Mouse (Mus musculus) kidney, adult 18-20 months (tissue): ENCODE measurements around the gene M1ap.

Experiments
- DNase-seq: peaks from one replicate; pipeline ENCODE4 v3.0.0; 2021

M1ap gene

DNA sequence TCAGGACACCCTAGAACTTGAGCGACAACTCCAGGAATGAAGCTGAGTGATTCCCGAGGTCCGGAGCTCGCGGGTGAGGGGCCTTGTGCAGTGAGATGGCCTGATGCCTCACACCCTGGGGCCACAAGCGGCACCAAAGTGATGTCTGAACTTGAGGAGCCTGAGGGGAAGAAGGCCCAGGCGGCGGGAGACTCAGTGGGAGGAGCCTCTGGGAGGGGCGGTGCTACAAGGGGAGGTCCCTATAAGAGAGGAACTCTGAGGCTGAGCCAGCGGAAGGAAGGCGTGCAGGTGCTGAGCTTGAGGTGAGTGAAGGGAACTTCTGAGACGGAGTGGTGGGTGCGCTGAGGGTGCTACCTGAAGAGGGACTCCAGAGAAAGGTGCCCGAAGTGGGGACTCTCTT lies at the start of gene M1ap:
TSS of gene M1ap (plus strand) at position 252 of the 400 bp plus-strand sequence.
- no peak for DNase-seq

DNA sequence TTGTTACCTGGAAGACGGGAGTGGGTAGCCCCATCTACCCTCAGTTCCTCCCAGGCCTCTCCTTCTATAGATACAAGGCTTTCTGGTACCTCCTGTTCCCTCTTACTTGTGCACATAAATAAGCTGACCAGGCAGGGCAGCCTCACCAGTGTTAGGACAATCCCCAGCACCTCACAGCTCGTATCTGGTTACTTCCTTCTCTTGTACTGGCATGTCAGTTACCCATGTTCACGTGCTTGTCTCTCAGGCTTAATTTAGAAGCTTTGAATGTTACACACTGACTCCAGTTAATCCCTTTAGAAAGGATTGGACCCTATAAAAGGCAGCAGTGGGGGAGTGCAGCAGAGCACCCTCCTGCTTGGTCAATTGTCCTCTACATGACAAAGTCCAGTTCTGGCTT lies 49.4 kb upstream of the M1ap start:
- no peak for DNase-seq

DNA sequence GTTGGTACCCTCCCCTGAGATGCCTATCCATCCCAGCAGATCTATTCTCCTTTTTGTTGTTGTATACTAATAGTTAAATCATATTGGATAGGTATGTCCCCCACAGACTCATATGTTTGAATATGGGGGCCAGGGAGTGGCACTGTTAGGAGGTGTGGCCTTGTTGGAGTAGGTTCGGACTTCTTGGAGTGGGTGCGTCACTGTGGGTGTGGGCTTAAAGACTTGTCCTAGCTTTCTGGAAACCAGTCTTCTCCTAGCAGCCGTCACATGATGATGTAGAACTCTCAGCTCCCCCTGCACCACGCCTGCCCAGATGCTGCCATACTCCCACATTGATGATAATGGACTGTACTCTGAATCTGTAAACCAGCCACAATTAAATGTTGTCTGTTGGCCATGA lies 48.5 kb upstream of the M1ap start:
- DNase-seq: no peak

DNA sequence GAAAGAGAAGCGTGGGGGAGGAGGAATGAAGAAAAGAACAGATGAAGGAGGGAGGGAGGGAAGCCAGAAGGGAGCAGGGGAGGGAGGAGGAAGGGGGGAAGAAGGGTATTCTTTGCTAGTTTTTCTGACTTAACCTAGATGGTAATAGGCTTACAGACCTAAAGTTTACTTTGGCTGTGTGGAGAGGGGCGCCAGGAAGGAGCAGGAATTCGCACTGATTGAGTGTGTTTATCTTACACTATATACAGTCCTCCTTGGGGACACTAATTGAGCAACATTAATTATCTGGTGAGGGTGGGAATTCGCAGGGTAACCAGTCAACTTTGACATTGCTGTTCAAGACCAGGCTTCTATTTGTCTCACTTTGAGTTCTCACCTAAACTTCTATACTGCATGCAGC lies 48.0 kb upstream of the M1ap start:
- DNase-seq: no peak

DNA sequence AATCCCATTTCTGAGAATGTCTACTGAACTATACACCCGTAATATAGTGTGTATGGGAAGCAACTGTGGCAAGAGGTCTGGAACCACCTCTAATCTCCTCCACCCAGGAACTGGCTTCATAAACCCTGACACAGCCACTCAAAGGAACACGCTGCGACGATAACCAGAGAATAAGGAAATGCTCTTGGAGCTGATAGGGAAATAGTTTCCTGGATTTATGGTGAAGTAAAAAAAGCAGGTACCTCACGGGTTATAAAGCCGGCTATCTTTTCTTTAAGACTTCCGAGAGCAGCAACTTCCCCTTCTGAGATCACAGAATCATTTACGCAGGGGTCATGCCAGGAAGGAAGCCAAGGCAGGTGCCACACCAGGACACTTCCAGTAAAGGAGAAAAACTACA lies 44.1 kb upstream of the M1ap start:
- DNase-seq: no peak

DNA sequence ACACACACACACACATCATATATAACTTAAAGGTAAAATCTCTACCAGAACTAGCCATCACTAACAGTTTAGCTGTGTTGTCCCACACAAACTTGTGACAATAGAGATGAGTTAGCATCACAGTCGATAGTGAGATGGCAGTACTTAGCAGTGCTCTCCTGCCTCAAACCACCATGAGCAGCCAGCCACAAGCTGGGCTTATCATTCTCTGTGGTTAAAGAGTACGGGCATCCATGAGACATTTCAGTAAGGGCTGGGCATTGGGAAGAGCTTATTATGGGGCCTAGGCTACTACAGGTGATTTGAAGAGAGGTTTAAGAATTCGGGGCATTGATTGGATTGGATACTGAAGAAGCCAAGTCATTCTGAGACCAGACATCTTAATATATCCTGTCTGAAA lies 39.7 kb upstream of the M1ap start:
- DNase-seq: no peak

DNA sequence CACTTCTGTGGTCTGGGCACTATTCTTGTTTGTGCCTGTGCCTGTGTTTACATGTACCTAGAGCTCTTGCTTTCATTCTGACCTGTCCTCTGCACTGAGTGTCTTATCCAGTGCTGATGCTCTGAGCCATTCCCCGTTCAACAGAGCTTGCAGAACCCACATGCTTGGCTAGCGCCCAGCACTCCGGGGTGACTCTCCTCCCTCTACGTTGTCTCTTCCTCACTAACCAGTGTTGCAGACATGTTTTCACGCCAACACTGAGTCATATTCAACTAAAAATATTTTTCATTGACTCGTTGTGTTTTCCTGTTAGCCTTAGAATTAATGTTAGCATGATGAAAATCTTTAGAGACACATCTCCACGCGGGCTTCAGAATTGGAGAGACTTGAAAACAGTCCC lies 38.7 kb upstream of the M1ap start:
- no peak for DNase-seq

DNA sequence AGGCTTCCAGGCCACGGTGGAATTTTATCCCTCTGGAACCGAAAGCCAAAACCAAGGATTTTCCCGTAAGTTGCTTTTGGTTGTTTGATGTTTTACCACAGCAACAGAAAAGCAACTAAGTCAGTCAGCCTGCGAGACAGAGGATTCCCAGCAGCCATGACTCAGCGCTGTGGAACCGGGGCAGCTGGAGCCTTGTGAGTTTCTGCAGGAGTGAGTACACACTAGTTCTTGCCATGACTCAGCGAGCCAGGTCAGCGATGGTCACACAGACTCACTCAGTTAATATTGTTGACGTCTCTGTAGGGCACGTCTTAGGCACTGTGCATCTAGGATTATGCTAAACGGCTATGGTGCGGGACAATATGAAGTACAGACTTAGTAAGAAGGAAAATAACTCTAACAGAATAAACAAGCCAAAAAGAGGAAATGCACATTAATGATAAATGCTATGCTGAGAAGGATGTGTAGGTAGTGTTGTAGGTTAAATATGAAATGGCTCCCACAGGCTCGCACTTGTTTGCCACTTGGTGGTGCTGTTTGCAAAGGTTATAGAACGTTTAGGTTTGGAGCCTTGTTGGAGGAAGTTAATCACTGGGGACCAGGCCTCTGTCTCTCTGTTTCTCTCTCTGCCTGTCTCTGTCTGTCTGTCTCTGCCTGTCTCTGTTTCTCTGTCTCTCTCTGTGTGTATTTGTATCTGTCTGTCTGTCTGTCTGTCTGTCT lies 37.4 kb upstream of the M1ap start:
- DNase-seq: no peak

DNA sequence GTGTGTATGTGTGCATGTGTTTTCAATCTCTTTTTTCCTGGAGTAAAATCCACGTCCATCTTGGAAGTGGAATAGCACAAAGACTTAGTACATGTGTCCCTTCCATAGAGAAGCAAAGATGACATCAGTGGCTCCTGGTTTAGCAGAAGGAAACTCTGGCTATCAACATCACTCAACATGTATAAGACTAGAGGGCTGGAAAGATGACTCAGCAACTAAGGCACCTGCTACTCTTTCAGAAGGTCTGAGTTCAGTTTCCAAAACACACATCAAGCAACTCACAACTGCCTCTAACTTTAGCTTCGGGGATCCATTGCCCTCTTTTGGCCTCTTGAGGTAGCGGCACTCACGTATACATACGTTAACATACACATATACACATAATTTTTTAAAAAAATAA lies 35.4 kb upstream of the M1ap start:
- no peak for DNase-seq

DNA sequence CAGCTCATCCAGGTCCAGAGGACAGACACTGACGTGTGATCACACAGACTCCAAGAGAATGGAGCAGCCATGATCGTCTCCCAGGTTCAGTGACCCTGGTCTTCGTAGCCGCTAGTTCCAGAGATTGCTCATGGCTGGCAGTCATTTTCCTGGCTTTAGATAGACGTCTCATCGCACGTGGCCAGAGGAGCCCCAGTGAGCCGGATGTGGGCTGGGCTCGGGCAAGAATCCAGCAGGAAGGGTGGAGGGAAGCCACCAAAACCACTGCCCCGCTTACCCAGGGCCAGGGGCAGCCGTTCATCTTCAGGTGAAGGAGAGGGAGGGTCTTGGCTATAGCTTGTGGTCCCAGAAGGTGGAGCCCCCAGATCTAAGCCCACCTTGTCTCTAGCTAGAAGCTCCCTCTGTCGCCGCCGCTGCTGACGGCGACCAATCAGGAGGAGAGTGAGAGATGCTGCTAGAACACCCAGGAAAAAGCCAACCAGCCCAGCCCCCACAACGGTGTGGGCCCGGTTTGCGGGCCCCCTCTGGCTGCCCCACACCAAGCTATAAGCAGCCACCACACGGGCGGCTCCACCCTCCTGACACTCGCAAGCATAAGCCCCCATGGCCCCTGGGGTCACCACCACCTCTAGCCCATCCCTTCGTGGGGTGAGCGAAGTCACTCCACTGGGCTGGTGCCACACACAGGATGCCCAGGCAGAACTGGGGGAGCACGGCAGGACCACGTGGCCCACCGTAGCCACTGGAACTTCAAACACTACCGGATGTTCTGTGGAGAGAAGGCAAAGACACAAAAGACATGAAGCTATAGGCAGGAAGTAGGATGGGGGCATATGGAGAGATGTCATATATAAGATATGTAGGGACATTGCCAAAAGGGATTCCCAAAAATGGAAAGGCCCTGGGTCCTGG lies 33.1 kb upstream of the M1ap start:
- no peak for DNase-seq

DNA sequence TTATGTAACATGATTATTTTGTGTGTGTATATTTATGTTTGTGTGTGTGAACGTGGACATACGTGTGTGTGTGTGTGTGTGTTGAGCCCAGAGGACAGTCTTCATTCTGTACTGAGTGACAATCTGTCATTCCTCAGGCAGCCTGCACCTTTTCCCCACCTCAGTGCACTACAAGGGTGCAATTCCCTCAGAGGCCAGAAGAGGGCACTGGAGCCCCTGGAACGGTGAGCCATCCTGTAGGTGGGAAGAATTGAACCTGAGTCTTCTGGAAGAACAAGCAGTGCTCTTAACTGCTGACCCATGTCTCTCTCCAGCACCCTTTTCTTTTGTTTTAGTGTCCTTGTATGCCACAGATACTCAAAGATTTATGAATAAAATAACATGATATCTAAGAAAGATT lies 30.8 kb upstream of the M1ap start:
- peak; percentile 63 for DNase-seq

DNA sequence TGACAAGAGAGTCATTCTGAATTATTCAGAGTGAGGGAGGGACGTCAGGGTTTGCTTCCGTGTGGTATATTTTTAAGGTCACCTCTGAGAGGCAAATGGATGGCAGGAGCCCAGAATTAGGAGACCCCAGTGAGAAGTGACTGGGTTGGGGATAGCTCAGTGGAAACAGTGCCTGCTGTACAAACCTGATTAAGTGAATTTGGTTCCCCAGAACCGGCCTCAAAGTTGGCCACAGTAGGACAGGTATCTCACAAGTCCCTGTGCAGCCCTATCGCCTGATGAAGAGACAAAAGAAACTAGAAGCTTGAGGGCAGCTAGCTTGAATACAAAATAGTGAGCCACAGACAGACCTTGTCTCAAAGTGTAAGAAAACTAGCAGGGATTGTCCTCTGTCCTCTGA lies 30.2 kb upstream of the M1ap start:
- no peak for DNase-seq

DNA sequence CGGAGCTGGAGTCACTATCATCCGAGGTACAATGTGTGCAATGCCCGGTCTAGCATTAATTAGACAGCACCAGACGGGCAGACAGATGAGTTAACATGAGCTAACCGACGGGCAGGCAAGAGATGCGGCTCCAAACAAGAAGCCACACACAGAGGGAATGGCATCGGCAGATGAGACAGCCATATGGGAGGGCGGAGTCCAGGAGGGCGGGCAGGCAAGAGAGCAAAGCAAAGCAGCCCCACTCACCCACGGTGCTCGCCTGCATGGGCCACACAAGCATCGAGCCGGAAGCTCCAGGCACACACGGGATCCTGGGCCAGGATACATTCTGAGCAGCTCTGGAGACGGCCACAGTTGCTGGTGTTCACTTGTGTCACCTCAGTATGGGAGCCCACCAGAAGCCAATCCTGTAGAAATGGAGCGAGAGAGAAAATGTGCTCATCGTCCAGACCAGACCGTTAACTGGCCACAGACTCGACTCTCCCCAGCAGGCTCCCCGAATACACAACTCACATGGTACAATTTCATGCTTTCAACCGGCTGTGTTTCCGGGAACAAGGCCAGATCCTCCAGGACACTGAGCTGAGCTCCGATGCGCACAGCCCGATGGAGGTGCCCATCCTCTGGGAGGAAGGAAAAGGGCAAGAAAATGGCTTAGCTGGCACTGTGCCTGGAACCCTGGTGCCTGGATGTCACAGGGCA lies 29.5 kb upstream of the M1ap start:
- DNase-seq: no peak

DNA sequence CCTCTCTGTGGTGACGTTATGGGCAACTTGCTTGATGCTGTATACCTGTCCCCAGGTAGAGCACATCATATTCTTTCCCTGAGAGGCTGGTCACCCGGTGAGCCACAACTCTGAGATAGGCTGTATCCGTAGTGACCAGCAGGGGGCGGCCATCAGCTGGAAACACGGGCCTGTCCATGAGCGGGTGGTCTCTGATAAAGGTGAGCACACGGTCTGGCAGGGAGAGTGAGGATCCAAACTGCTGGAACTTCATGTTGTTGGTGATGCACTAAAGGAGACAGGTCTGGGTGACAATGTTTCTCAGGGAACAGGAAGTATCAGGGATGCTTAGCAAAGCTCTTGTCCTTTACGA lies 28.9 kb upstream of the M1ap start:
- peak; percentile 46 for DNase-seq

DNA sequence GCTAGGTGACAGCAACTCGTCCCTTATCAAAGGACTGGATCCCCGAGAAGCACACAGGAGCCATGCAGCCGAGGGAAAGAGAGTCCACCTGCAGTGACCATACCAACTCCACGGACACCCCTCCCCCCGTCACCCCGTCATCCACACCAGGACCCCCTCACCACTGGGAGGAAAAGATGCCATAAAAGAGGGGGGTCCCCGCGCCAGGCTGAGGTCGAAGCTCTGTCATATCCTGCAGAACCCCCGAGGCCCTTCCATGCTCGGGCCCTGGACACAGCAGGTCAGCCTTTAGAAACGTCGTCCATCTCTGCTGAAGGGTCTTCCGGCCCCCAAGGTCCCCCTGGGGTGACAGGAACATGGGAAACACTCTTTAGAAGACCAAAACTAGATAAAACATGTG lies 28.3 kb upstream of the M1ap start:
- no peak for DNase-seq

DNA sequence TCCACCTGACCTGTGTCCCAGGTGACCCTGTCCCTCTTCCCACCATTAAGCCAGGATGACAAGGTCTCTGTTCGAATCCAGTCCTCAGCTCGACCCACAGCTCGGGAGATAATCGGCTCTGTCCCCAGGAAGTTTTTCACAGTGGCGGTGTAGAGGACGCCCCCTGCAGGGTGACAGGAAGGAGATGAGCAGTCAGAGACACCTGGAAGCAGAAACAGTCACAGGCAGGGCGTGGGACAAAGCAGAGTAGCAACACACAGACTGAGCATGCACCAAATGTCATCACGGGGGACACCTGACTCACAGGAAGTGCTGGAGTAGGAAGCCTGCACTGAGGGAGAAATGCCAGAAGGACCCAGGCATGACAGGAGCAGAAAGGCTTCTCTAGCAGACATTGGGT lies 27.2 kb upstream of the M1ap start:
- DNase-seq: no peak

DNA sequence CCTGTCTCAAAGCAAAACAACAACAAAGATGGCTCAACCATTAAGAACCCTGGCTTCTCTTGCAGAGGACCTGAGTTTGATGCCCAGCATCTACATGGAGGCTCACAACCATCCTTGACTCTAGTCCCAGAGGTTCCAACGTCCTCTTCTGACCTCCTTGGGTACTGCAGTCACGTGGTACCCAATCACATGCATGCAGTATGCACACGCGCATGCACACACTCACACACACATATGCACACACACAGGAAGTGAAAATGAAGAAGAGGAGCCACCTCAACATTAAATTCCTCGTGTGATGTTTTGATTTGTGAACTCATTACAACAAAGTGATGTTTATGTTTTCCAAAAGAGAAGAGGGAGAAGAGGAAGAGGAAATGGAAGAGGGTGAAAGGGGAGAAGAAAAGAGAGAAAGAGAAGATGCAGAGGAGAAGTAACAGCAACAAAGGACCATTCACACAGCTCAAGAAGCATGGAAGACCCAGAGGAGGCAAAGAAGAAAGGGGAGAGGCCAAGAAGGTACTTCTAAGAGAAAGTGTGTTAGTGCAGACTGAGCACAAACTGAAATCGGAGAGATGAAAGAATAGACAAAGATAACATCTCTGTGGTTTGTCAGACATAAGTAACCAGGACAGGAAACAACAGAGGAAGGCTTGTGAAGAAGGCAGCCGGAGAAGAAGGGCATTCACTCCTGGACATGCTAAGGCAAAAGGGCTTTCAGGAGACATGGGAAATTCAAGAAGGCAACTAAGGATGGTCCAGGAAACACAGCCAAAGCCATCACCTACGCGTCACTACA lies 25.1 kb upstream of the M1ap start:
- DNase-seq: no peak

DNA sequence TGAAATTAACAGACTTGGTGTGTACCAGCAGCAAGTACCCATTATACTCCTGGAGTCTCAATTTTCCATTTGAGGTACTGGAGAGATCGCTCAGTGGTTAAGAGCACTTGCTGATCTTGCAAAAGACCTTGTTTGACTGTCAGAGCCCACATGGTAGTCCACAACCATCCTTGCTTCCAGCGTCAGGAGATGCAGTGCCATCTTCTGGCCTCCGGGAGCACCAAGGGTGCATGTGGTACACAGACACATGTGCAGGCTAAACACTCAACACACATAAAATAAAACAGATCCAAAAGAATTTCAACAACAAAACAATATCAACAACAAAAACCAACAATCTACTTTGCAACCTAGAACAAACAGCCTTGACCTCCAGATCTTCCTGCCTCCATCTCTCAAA lies 21.7 kb upstream of the M1ap start:
- no peak for DNase-seq

DNA sequence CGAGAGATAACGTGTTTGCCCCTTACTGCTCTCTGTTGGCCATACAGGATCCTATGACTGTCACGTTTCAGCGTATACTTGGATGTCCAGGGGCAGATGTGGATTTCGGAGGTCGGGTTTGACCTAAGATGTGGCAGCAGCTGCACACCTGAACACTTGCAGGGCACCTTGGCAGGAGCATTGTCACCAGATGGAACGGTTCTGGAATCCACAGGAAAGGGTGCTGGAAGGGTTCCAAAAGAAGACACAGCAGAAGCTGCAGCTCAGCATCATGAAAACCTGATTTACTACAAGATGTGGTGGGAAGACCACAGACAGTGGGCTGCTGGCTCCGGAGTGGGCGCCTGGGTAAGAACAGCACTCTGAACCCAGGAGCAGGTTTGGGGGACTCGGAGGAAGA lies 20.6 kb upstream of the M1ap start:
- no peak for DNase-seq

DNA sequence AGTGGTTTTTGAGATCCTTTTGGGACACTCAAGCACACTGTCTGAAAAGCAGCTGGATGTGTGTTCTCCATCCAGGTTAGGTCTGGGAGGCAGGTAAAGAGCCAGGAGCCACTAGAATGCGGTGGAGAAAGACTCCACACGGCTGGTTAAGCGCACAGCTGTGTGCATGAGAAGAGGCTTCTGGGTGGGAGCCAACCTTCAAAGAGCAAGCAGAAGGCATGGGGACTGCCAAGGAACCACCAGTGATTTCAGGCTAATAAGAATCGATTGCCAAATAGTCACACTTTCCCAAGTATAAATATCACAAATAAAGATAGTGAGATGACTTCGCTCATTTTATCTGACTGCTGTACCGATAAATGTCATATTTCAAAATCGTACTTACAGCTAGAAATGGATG lies 20.2 kb upstream of the M1ap start:
- DNase-seq: no peak

DNA sequence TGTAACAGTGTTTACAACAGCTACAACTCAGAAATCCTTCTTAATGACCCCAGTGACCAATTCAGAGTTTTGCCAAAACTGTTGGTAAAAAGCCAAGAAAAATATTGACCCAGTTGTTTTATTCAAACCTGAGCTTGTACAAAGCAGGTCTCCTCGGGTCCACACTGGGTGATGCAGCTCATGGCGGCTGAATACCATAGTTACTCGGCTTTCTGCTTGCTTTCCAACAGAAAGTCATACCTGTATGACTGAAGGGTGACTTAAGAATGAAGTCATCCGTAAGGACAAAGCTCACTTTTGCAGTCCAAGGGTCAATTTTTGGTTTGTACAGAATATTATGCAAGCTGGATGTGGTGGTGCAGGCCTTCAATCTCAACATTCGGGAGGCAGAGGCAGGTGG lies 19.1 kb upstream of the M1ap start:
- no peak for DNase-seq

DNA sequence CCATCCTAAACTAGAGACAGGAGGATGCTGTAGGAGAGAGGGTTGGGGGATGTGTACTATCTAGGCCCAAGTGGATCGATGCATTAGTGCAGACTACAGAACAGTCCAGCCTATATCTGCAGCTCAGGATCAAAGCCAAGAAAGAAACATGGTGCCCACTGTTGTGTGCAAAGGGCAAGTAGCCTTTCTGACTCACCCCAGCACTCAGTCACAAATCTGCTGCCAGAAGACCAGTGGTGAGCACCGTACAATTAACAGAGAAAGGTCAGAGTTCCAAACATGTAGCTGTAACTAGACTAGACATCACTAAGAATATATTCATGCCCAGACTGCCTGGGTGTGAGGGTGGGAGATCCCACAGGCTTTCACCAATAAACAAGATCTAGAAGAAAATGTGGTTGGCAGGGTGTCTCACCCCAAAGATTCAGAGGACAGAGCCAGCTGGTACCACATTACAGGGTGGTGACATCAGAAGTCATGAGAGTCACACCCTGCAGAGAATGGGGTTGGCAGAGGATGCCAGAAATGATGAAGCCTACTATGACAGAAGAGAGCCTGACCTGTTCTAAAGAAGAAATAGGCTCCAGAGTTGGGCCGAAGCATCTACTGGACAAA lies 12.0 kb upstream of the M1ap start:
- DNase-seq: no peak
